Mouse (Mus musculus): ENCODE data around the gene Immp2l.

Immp2l gene

GRCm38 (mm10) chr12:41182856-41183255 lies 159.0 kb downstream of the Immp2l start:
- no peak for DNase-seq (ENCODE audit: low spot score in 2 of 2)

GRCm38 (mm10) chr12:41185060-41185459 lies 161.2 kb downstream of the Immp2l start:
- DNase-seq (ENCODE audit: low spot score in 2 of 2), result no peak

- DNase-seq (ENCODE audit: low spot score in 2 of 2), result no peak
Observed at GRCm38 (mm10) chr12:41185509-41185908, 161.6 kb downstream of the Immp2l start.

- no peak for DNase-seq (ENCODE audit: low spot score in 2 of 2)
Observed at GRCm38 (mm10) chr12:41192829-41193228, 168.9 kb downstream of the Immp2l start.

- no peak for DNase-seq (ENCODE audit: low spot score in 2 of 2)
Observed at GRCm38 (mm10) chr12:41196374-41196773, 172.5 kb downstream of the Immp2l start.

GRCm38 (mm10) chr12:41215186-41215585 lies 191.3 kb downstream of the Immp2l start:
- no peak for DNase-seq (ENCODE audit: low spot score in 2 of 2)

GRCm38 (mm10) chr12:41221893-41222292 lies 198.0 kb downstream of the Immp2l start:
- DNase-seq (ENCODE audit: low spot score in 2 of 2), result no peak

- DNase-seq (ENCODE audit: low spot score in 2 of 2), result no peak
Observed at GRCm38 (mm10) chr12:41223686-41224085, 199.8 kb downstream of the Immp2l start.

GRCm38 (mm10) chr12:41224538-41224937 lies 200.6 kb downstream of the Immp2l start:
- DNase-seq (ENCODE audit: low spot score in 2 of 2), result no peak

GRCm38 (mm10) chr12:41231966-41232365 lies 208.1 kb downstream of the Immp2l start:
- DNase-seq (ENCODE audit: low spot score in 2 of 2), result no peak

GRCm38 (mm10) chr12:41237880-41238279 lies 214.0 kb downstream of the Immp2l start:
- DNase-seq (ENCODE audit: low spot score in 2 of 2), result no peak

GRCm38 (mm10) chr12:41241221-41241620 lies 217.3 kb downstream of the Immp2l start:
- no peak for DNase-seq (ENCODE audit: low spot score in 2 of 2)

GRCm38 (mm10) chr12:41248254-41248653 lies 224.4 kb downstream of the Immp2l start:
- peak in 1 of 2 experiments; percentile 16 for DNase-seq (ENCODE audit: low spot score in 2 of 2)

GRCm38 (mm10) chr12:41250123-41250522 lies 226.2 kb downstream of the Immp2l start:
- DNase-seq (ENCODE audit: low spot score in 2 of 2), result no peak

- DNase-seq (ENCODE audit: low spot score in 2 of 2), result no peak
Observed at GRCm38 (mm10) chr12:41257905-41258304, 234.0 kb downstream of the Immp2l start.

GRCm38 (mm10) chr12:41259608-41260007 lies 235.7 kb downstream of the Immp2l start:
- no peak for DNase-seq (ENCODE audit: low spot score in 2 of 2)

GRCm38 (mm10) chr12:41274136-41274535 lies 250.2 kb downstream of the Immp2l start:
- DNase-seq (ENCODE audit: low spot score in 2 of 2), result no peak

GRCm38 (mm10) chr12:41275361-41275760 lies 251.5 kb downstream of the Immp2l start:
- DNase-seq (ENCODE audit: low spot score in 2 of 2), result no peak

GRCm38 (mm10) chr12:41277896-41278295 lies 254.0 kb downstream of the Immp2l start:
- no peak for DNase-seq (ENCODE audit: low spot score in 2 of 2)

GRCm38 (mm10) chr12:41289047-41289446 lies 265.2 kb downstream of the Immp2l start:
- DNase-seq (ENCODE audit: low spot score in 2 of 2), result no peak

GRCm38 (mm10) chr12:41307015-41307414 lies 283.1 kb downstream of the Immp2l start:
- no peak for DNase-seq (ENCODE audit: low spot score in 2 of 2)

GRCm38 (mm10) chr12:41308726-41309680 lies 285.1 kb downstream of the Immp2l start:
- DNase-seq (ENCODE audit: low spot score in 2 of 2), result no peak

- no peak for DNase-seq (ENCODE audit: low spot score in 2 of 2)
Observed at GRCm38 (mm10) chr12:41313391-41313790, 289.5 kb downstream of the Immp2l start.
